Mouse (Mus musculus): Measurements from ENCODE around the gene Gdpd1. TPM values are rescaled to one million over a fixed set of nuclear protein-coding genes. Genes with fewer than 3 reads are reported as not detected.
A peak's percentile ranks its signal among the peaks of the same experiment; 100 is the strongest.

The Gdpd1 gene
- total and polyA plus RNA-seq, 2 experiments: 0.48 to 0.92 TPM

DNA sequence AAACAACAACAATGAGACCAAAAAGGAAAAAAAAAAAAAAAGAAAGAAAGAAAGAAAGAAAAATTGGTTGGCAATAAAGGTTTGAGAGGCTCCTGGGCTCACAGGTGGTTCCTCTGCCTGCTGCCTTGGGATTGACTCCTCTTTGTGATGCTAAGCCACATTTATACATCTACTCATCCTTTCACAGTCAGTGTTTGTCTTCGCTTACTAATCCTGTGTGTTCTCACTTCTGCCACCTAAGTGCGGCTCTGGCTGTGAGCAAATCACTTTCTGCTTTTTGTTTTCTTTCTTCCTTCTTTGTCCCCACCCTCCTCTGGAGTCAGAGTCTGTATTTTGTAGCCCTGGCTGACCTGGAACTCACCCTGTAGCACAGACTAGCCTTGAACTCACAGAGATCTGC lies 77.6 kb downstream of the Gdpd1 start:
- H3K79me2 ChIP-seq (ENCODE audit: control insufficient read depth, insufficient read depth, low read length): peaks cover 11% of the 10 kb centered on the region; the same call in 1 of the 2 replicates
- no peak for TF ChIP-seq CTCF (IDR thresholded peaks at IDR 0.05; ENCODE audit: low read depth, low read length)
- TF ChIP-seq POLR2A (IDR thresholded peaks at IDR 0.05; ENCODE audit: extremely low read depth, insufficient read depth, low read length): no peak
- no peak for DNase-seq (ENCODE audit: extremely low read depth, low read depth, low spot score)
- H3K27ac ChIP-seq (replicated peaks; ENCODE audit: insufficient read depth, low read depth, low read length): no peak overlapping the region
- H3K4me3 ChIP-seq (ENCODE audit: insufficient read depth, low read depth, low read length): no peak overlapping the region
- no peaks in the 10 kb centered on the region for H3K27me3 ChIP-seq (ENCODE audit: control insufficient read depth, insufficient read depth, low read length)
- WGBS: 84% methylated on average over 2 of the region's 2 CpGs
- peaks cover 13% of the 10 kb centered on the region for H3K4me1 ChIP-seq (ENCODE audit: control insufficient read depth, insufficient read depth, low read length)
- no peak overlapping the region for H3K9ac ChIP-seq (ENCODE audit: low read depth, low read length)
- H3K36me3 ChIP-seq (ENCODE audit: control insufficient read depth, insufficient read depth, low read length): no peaks in the 10 kb centered on the region

DNA sequence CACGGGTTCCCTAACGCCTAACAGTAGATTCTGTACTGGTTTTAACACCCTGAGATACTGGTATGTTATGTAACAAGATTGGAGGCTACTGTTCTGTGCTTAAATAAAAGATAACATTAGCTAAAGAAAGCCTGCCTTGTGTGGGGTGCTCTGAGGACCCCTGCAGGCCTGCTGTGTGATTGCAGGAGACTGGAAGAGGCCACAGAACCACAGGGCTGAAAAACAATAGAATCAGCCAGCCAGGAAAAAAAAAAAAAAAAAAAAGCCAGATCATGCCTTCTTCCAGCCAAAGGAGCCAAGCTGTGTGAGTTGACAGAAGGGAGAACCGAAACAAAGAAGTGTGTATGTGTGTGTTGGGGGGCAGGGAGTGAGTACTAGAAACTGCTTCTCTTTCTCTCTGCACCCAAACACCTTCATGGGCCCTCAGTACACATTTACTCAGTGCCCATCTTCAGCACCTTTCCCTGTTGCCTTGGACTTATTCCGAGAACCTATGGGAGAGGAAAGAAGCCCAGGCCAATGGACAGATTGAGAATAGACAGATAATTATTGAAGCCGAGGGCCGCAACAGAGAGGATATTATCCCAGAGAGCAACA lies 78.1 kb downstream of the Gdpd1 start:
- 33% methylated on average over 6 of the region's 6 CpGs for whole genome bisulfite sequencing
- H3K4me1 ChIP-seq (ENCODE audit: control insufficient read depth, insufficient read depth, low read length): peaks cover 15% of the 10 kb centered on the region
- no peak overlapping the region for H3K9ac ChIP-seq (ENCODE audit: low read depth, low read length)
- H3K27me3 ChIP-seq (ENCODE audit: control insufficient read depth, insufficient read depth, low read length): no peaks in the 10 kb centered on the region
- TF ChIP-seq POLR2A (IDR thresholded peaks at IDR 0.05; ENCODE audit: extremely low read depth, insufficient read depth, low read length) (no peak), CTCF (IDR thresholded peaks at IDR 0.05; ENCODE audit: low read depth, low read length) (peak; percentile 96)
- peaks cover 14% of the 10 kb centered on the region for H3K79me2 ChIP-seq (ENCODE audit: control insufficient read depth, insufficient read depth, low read length)
- DNase-seq (ENCODE audit: extremely low read depth, low read depth, low spot score): peak; percentile 72
- H3K36me3 ChIP-seq (ENCODE audit: control insufficient read depth, insufficient read depth, low read length): no peaks in the 10 kb centered on the region
- no peak overlapping the region for H3K27ac ChIP-seq (replicated peaks; ENCODE audit: insufficient read depth, low read depth, low read length)
- H3K4me3 ChIP-seq (ENCODE audit: insufficient read depth, low read depth, low read length): no peak overlapping the region

DNA sequence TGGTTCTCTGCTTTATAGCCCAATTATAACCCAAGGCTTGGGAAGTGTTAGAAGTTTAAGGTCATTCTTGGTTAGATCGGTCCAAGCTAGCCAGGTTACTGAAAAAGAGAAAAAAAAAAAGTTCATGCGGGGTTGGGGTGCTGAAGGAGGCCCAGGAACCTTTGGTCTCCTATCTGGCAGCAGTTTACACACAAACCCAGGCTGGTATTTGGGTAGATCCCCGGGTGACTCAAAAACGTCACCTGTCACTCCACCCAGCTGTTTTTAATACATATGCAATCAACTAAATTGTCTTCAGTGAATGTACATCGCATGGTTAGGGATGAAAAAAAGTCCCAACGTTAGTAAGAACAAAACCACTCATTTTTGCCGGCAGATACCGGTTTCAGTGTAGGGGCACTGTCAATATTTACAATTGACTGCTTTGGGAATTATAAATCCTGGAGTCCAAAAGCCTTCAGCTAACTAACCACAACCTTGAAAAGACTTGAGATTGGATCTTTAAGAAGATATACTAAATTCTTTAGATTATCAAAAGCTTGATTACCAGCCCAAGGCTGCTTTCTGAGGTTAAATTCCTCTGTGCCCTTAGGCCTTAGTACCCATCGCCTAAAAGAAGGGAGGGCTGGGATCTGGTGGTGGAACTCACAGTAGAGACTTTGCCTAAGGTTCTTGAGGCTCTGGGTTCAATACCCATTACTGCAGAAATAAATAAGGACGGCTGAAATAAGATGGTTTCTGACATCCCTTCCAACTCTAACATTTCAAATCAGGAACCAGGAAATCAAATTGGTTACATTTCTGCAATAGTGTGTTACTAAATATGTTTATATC lies 78.9 kb downstream of the Gdpd1 start:
- H3K27ac ChIP-seq (replicated peaks; ENCODE audit: insufficient read depth, low read depth, low read length): peak overlapping the region; percentile 73
- 16% methylated on average over 10 of the region's 10 CpGs for WGBS

DNA sequence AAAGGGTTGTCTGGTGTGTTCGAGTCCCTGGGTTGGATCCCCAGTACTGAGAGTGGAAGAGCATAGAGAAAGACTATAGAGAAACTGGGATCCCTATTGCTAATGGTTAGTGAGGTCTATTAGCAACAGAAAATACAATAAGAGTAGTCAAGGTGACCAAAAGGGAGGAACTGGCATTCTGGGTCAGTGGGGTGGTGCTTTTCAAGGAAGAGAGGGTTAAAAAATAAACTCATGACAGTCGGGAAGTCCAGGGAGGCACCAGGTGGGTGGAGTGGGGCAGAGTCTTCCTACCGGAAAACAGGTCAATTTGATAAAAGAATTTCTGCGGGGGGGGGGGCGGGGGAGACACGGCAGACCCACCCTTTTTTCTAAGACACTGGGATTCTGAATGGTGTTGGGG lies 79.5 kb downstream of the Gdpd1 start:
- Histone ChIP-seq H3K36me3 (ENCODE audit: control insufficient read depth, insufficient read depth, low read length) (no peaks in the 10 kb centered on the region), H3K79me2 (ENCODE audit: control insufficient read depth, insufficient read depth, low read length) (peaks cover 25% of the 10 kb centered on the region), H3K27ac (replicated peaks; ENCODE audit: insufficient read depth, low read depth, low read length) (peak overlapping the region; percentile 84), H3K4me1 (ENCODE audit: control insufficient read depth, insufficient read depth, low read length) (peaks cover 17% of the 10 kb centered on the region), H3K9ac (ENCODE audit: low read depth, low read length) (peak overlapping the region; percentile 53), H3K4me3 (ENCODE audit: insufficient read depth, low read depth, low read length) (peak overlapping the region; percentile 46), H3K27me3 (ENCODE audit: control insufficient read depth, insufficient read depth, low read length) (no peaks in the 10 kb centered on the region)
- TF ChIP-seq POLR2A (IDR thresholded peaks at IDR 0.05; ENCODE audit: extremely low read depth, insufficient read depth, low read length) (no peak), CTCF (IDR thresholded peaks at IDR 0.05; ENCODE audit: low read depth, low read length) (no peak)
- peak; percentile 76 for DNase-seq (ENCODE audit: extremely low read depth, low read depth, low spot score)
- WGBS: 7% methylated on average over 6 of the region's 6 CpGs

More for the DNA sequence above, 78.9 kb downstream of the Gdpd1 start:
- Histone ChIP-seq H3K79me2 (ENCODE audit: control insufficient read depth, insufficient read depth, low read length) (peaks cover 21% of the 10 kb centered on the region), H3K4me3 (ENCODE audit: insufficient read depth, low read depth, low read length) (no peak overlapping the region), H3K27me3 (ENCODE audit: control insufficient read depth, insufficient read depth, low read length) (no peaks in the 10 kb centered on the region), H3K36me3 (ENCODE audit: control insufficient read depth, insufficient read depth, low read length) (no peaks in the 10 kb centered on the region), H3K4me1 (ENCODE audit: control insufficient read depth, insufficient read depth, low read length) (peaks cover 17% of the 10 kb centered on the region), H3K9ac (ENCODE audit: low read depth, low read length) (no peak overlapping the region)
- peak; percentile 88 for DNase-seq (ENCODE audit: extremely low read depth, low read depth, low spot score)
- TF ChIP-seq CTCF (IDR thresholded peaks at IDR 0.05; ENCODE audit: low read depth, low read length): no peak
- TF ChIP-seq POLR2A (IDR thresholded peaks at IDR 0.05; ENCODE audit: extremely low read depth, insufficient read depth, low read length): no peak

DNA sequence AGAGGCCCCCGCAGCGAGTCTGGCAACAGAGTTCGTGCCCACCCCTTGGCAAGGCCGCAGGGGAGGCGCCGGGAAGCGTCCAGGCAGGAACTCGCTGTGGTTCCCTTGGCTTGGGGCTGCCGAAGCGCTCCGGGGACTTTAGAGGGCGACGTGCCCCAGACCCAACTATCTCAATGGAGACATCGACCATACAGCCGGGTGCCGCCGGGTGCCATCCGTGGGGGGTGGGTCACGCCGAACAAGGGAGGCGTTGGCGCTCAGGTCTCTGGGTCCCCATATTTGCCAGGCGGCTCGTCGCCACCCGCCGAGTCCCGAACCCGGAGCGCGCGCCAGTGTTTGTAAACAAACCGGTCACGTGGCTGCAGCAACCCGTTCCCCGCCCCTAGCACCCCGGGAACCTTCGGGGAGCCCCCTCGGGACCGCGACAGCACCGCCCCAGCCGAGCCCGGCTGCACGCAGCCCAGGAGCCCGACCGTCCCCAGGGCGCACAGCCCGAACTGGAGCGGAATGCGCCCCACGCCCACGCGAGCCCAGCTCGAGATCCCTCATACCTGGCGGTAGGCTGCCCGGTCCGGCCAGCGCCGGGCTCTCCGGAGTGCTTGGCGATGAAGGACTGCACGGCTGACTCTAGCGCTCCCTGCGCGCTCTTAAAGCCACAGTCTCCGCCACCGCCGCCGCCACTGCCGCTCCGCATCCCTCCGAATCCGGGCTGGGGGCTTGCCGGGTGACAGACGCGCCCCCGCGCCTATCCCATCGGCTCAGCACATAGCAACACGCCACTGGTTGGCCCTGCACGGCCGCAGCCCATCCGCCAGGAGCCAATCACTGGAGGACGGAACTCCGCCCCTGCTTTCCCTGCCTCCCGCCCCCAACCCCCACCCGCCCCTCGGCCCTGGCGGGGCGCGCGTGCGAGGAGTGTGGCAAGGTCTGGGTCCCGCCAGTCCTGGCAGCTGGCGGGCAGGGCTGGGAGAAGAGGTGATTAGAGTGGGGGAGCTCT lies 80.5 kb downstream of the Gdpd1 start, which contains the start of gene Ypel2:
Gene Ypel2 (minus strand): TSS at position 667 of the 997 bp plus-strand sequence.
- under 1% methylated on average over 96 of the region's 96 CpGs for WGBS

More for the DNA sequence above, 80.5 kb downstream of the Gdpd1 start, which contains the start of gene Ypel2:
- DNase-seq (ENCODE audit: extremely low read depth, low read depth, low spot score): peak; percentile 85
- Histone ChIP-seq H3K27me3 (ENCODE audit: control insufficient read depth, insufficient read depth, low read length) (no peaks in the 10 kb centered on the region), H3K79me2 (ENCODE audit: control insufficient read depth, insufficient read depth, low read length) (peaks cover 27% of the 10 kb centered on the region), H3K4me3 (ENCODE audit: insufficient read depth, low read depth, low read length) (peak within 1 kb of the TSS; percentile 78), H3K36me3 (ENCODE audit: control insufficient read depth, insufficient read depth, low read length) (0 out of 2 replicates have a peak, but pooled peaks cover 2% of the 10 kb centered on the region), H3K27ac (replicated peaks; ENCODE audit: insufficient read depth, low read depth, low read length) (peak within 1 kb of the TSS; percentile 88), H3K4me1 (ENCODE audit: control insufficient read depth, insufficient read depth, low read length) (peaks cover 17% of the 10 kb centered on the region), H3K9ac (ENCODE audit: low read depth, low read length) (peak within 1 kb of the TSS; percentile 95)
- 0 out of 2 replicates have a peak, but pooled peaks have one; percentile 8 for TF ChIP-seq CTCF (IDR thresholded peaks at IDR 0.05; ENCODE audit: low read depth, low read length)
- TF ChIP-seq POLR2A (IDR thresholded peaks at IDR 0.05; ENCODE audit: extremely low read depth, insufficient read depth, low read length): peak; percentile 78

All from liver, adult 2 months (tissue).